Mouse (Mus musculus) liver, embryonic 14.5 days (tissue): ENCODE measurements around the gene Vasp.

Source experiments
- CTCF ChIP-seq: IDR thresholded peaks from 2 replicates; pipeline ENCODE4 v1.5.1; 2016; ENCODE audit warnings: antibody characterized with exemption, low read depth, control low read depth
- EP300 ChIP-seq: IDR thresholded peaks from 2 replicates; pipeline ENCODE4 v1.6.1; 2016; ENCODE audit warnings: antibody characterized with exemption, low read depth

GRCm38 (mm10) chr7:19227883-19228792, 43.5 kb downstream of the Vasp start, which contains the start of gene Opa3:
- peak; percentile 83 for TF ChIP-seq CTCF
- peak; percentile 50 for TF ChIP-seq EP300
